Mouse (Mus musculus) left cerebral cortex, adult 18-20 months (tissue): ENCODE measurements at regions not wholly inside any gene's neighbourhood (a gene's known extent, or its start where the extent isn't known, plus 50 kb on each side); places are given as distances from the start of the nearest gene placed in this dataset.
A peak's percentile ranks its signal among the peaks of the same experiment; 100 is the strongest.

Experiments used
- DNase-seq, 2 experiments: peaks; one replicate each; pipeline ENCODE4 v3.0.0; 2021 to 2022; ENCODE audit warnings: low spot score in 2 of 2, mixed read lengths in 1 of 2

DNA sequence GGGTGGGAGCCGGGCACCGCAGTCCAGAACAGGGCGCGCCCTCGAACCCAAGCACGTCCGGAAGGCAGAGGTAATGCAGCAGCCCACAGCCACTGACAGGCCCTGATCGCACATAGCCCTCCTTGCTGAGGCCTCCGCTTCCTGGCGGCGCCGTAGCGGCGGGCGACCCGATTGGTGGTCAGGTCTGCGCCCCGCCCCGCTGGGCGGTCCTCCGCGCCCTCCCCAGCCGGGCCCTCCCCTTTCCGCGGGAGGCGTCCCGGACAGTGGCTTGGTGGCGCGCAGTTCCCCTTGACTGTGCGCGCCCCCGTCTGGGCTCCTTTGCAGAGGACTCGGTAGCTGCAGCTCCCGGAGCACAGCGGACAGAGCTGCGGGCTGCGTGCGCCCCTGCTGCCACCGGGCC is 375.5 kb upstream of the Asap2 start:
- peak; percentile 47 to 68 for DNase-seq
